Mouse (Mus musculus) lung, adult 2 months (tissue): ENCODE measurements around the gene Gnai1.

ENCODE experiments used
- CTCF ChIP-seq: fragments of 200-500 bp; IDR thresholded peaks from 2 replicates; pipeline ENCODE4 v1.5.1; 2011; ENCODE audit warnings: mild to moderate bottlenecking, low read length, control low read depth; ENCODE audit not compliant: insufficient read depth
- POLR2A ChIP-seq: fragments of 200-500 bp; IDR thresholded peaks from 2 replicates; pipeline ENCODE4 v1.6.1; 2011; ENCODE audit warnings: low read depth, mild to moderate bottlenecking, control low read depth, low read length, borderline replicate concordance; ENCODE audit errors: extremely low read depth

DNA sequence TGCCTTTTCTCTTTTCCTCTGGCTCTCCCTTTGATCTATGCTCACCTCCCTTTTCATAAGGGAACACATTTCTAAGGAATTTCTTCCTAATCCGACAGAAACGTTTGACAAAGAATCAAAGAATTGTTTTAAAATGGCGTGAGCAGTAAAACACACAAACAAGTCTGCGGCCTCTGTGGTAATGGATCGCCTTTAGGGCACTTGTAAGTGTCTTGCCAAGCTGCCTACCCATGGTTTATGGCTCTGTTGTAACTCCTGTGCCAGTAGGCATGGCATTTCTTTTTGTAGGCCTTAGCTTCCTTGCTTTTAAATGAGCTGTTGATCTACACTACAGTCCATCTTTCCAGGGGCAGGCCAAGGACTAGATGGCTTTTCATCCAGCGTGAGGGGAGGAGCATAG, 801 bp upstream of the Gnai1 start:
- TF ChIP-seq POLR2A (no peak), CTCF (no peak)
